Mouse (Mus musculus) mouse trophoblast stem cell (cell line): ENCODE data around the gene Tsc22d2.

Experiments used
- in situ Hi-C, 2 experiments: fragments of 300-500 bp; cut with MseI, MboI; formaldehyde crosslinking; loops; 2 replicates in 1 of 2; 3 replicates in 1 of 2; pipeline ENCODE4 v1.15.1; 2025

Gene Tsc22d2

GRCm38 (mm10) chr3:58414234-58414938 is at the start of gene Tsc22d2:
Gene Tsc22d2, plus strand, starts transcription at chr3:58414715.
- in situ Hi-C loops, result no loop called here

DNA sequence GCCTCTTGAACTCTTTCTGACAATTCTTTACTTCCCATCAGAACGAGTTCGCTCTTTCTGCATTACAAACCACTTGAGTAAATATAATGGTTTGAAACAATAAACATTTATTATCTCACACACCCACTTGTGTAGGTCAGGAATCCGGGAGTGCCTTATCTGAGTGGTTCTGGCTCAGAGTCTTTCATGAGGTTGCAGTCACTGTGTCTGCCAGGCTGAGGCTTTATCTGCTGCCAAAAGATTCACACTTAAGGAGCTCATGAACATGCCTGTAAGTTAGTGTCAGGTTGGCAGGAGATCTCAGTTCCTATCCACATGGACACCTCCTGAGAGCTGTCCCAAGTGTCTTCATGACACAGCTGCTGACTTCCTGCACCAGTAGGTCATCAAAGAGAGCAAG is 47.8 kb upstream of the Tsc22d2 start:
- in situ Hi-C loops, result no loop called here

DNA sequence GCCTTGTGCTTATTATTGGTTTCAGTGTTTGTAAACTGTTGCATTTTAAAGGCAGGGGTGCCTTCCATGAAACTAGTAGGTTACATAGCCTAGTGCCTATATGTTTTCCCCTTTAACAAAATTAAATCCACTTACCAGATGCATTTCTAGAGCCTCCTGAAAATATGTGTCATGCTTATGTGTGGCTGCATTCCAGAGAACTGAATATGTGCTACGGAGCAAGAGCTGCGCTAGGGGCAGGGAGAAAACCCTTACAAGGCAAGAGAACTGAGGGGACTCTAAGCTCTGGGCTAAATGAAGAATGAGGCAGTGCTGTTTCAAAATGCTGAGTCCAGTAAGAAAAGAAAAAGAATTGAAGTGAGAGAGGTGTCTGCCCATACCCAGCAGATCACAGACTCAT is 43.7 kb upstream of the Tsc22d2 start:
- in situ Hi-C loops, result no loop called here

DNA sequence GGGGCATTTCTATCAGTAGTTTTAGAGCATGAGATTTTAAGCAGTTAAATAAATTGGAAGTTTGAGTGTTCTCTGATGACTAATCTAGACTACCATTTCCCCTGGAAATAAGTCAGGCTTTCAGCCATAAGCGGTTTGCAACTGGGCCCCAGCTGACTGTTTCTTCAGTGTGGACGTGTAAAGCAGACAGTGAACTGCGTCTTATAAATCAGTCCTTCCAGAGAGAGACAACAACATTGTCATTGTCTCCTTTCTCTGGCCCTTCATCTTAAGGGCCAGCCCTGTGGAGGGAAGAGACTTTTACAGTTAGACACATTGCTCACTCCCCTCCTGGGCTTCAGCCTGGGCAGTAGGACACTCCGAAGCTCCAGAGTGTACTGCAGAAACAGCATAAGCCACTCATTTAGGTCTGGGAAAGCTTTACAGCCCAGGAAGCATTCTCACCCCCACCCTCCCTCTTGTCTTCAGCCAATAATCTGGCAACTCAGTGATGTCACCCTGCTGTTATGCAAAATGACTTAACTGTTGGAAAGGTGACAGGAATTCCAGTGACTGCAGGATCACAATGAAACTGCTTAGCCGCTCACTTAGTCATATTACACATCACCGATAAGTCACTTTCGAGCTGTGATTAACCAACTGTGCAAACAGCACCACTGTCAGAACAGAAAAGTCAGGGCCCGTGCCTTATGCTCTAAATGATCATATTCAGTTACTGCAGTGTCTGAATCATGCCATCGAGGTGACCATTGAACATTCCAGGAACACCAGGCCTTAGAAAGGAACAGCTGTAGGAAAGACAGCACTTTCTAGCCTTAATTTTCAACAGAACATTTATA is 42.2 kb upstream of the Tsc22d2 start:
- in situ Hi-C loops, result no loop called here

DNA sequence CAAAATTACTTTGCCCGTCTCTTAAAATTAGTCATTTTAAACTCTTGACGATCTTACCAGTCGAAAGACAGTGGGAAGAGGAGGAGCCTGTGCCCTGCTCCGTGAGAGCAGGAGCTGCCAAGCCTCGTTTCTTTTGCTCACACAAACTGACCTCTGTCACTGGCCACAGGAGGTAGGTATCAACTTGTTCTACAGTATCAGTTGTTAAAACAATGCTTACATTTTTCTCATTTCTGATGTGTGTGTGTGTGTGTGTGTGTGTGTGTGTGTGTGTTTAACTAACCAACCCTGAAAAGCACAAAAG is 41.7 kb upstream of the Tsc22d2 start:
- in situ Hi-C loops, result no loop called here

- in situ Hi-C loops, result no loop called here
Observed at GRCm38 (mm10) chr3:58374281-58374680, 40.2 kb upstream of the Tsc22d2 start.

DNA sequence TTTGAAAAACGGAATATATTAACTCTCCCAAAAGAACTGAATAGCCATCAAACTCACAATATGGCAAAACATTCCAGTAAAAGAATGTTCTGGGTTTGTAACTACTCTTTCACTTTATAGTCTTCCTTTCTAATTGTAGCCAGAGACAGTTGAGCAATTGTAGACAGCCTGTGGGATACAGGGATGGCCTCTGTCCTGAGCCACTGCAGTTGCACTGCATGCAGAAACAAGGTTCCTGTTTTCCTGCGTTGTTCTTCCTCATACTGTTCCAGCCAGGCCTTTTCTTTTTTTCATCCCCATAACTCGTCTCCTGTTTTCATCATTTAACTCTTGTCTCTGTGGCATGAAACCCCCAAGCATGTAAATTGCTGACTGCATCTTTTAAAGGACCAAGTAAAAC is 37.8 kb upstream of the Tsc22d2 start:
- in situ Hi-C loops, result no loop called here

- in situ Hi-C loops, result no loop called here
Observed at GRCm38 (mm10) chr3:58377589-58378134, 36.9 kb upstream of the Tsc22d2 start.

DNA sequence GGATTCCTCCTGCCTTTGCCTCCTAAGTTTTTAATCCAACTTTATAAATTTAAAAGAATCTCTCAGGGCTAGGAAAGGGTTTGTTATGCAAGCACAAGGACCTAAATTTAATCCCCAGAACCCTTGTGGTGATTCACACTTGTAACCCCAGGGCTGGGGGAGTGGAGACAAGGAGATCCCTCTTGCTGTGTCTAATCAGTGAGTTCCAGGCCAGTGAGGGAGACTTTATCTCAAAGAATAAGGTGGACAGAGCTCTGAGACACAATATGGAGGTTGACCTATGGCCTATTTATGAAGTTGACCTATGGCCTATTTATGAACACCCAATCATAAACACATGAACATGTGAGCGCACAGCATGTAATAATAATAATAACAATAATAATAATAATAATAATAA is 31.8 kb upstream of the Tsc22d2 start:
- in situ Hi-C loops, result no loop called here

DNA sequence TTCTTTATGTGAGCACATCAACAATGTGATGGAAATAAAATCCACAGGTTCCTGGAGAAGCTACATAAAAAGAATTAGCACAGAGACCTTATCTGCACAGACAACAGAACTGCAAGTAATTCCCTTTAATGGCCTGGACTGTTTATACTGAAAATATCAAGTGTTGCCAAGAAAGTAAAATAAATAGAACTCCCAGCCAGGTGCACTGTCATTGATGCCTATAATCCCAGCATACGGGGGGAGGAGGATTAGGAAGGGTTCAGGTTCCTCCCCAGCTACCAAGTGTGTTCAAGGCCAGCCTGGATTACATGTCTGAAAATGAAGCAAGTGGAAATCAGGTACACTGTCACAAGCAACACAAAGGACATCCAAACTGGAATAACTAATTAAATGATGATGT is 29.5 kb upstream of the Tsc22d2 start:
- in situ Hi-C loops, result no loop called here

DNA sequence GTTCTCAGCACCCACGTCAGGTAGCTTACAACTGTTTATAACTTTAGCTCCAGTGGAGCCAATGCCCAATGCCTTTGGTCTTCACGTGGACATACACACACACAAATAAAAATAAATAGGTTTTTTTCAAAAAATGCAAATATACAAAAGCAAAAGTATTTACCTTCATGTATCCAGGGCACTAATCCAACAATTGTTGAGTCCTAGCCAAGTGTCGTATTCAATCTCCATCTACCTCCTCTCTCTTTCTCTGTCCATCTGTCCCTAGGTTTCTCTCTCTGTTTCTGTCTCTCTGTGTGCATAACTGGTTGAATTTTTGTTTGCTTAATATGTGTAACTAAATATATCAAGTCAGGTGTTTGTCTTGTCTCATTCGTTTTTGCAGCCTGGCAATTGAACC is 25.8 kb upstream of the Tsc22d2 start:
- in situ Hi-C loops, result no loop called here

DNA sequence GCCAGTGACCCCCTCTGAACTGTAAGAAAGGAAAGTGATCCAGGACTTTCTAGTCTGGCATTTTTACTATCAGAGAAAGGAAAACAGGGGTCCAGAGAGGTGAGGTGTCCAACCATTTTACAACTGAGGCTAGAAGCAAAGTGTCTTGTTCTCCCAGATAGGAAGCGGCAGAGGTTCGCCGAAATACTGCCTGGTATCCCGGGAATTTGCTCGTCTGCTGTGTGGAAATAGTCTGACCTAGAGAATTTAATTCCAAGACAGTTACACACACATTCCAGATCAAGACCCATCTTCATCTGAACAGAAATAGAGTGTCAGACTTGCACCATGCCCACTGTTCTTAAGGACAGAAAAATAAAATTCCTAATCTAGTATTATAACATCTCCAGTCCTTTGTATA is 16.0 kb upstream of the Tsc22d2 start:
- in situ Hi-C loops, result no loop called here

DNA sequence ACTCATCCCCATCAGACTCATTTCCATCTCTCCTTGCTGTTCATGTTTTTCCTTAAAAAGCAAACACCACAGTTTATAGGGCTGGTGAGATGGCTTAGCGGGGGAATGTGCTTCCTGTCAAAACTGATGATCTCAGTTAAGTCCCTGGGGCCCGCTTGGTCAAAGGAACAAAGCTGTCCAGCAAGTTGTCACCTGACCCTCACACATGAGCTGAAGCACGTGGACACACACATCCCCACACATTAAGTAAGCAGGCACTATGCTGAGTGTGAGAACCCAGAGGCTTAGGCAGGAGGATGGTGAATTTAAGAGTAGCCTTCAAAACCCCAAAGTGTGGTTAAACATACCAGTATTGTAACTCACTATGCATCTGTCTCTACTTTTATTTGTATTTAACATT is 14.6 kb upstream of the Tsc22d2 start:
- in situ Hi-C loops, result no loop called here

DNA sequence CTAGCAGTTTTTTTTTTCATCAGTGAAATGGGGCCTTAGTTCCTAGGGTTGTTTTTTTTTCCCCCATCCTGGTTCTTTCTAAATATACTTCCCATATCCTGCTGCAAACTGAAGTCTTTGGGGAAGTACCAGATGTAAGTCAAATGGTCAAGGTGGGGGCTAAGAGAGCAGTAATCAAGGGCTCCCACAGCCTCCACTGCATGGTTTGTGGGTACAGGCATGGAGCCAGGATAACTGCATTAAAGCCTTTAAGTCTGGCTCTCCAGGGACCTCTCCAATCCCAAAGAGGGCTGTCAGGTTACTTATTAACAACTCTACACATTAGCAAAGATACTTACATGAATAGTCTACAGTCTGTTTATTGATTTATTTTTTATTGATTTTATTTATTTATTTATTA is 2.8 kb upstream of the Tsc22d2 start:
- in situ Hi-C loops, result no loop called here

DNA sequence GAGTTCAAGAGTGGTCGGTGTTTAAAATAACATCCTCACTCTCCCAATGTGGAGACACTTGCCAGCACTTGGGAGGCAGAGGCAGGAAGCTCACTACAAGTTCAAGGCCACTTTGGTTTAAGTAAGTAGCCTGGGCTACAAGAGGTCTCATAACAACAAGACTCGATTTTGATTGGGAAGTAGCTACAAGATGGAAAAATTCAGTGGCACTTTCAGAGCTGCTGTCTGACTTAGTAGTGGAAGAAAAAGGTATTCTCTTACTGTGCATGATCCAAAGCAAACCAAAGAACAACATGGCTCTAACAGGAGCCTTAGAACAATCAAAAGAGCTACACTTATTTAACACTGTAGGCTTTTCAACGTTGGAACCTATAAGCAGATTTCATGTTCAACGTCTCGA is 844 bp upstream of the Tsc22d2 start:
- in situ Hi-C loops, result no loop called here

DNA sequence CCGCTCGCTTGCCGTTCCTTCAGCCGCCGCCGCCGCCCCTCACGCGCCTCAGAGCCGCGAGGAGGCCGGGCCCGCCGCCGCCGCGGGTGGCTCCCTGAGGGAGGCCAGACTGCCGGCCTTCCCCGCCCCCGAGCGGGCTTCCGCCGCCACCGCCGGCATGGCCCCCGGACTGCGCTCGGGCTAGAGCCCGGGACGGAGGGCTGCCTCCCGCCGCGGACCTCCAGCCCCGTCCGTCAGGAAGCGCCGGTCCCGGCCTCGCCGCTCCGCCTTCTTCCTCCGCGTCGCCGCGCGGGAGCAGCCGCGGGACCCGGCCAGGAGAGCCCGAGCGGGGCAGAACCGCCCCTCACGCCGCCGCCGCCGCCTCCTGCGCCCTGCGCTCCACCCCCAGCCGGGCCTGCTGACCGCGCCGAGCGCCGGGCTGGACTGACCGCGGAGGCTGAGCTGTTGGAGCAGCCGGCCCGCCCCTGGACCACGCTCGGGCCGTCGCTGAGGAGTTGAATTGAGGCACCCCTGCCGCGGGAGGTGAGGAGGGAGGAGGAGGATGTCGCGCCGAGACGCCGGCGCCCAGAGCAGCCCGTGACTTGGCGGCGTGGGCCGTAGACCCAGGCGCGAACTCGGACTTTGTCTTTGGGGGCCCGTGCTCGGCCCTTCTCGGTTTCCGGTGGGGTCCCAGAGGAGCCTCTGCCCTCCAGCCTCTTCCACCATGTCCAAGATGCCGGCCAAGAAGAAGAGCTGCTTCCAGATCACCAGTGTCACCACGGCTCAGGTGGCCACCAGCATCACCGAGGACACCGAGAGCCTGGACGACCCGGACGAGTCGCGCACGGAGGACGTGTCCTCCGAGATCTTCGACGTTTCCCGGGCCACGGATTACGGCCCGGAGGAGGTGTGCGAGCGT is 720 bp downstream of the Tsc22d2 start:
- in situ Hi-C loops, result no loop called here

DNA sequence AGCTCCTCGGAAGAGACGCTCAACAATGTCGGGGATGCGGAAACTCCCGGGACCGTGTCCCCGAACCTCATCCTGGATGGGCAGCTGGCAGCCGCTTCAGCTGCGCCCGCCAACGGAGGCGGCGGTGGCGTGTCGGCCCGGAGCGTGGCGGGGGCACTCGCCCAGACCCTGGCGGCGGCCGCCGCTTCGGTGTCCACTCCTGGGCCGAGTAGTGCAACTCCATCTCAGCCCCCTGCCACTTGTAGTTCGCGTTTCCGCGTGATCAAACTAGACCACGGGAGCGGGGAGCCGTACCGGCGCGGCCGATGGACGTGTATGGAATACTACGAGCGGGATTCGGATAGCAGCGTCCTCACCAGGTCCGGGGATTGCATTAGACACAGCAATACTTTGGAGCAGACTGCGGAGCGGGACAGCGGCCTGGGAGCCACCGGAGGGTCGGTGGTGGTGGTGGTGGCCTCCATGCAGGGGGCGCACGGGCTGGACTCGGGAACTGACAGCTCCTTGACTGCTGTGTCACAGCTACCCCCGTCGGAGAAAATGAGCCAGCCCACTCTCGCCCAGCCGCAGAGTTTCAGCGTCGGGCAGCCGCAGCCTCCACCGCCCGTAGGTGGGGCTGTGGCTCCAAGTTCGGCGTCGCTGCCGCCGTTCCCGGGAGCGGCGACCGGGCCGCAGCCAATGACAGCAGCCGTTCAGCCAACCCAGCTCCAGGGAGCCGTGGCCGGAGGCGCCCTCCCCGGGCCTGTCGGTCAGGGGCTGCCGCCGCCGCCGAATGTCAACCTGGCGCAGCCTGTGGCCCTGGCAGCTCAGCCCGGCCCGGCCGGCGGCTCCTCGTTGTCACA is 1.6 kb downstream of the Tsc22d2 start:
- in situ Hi-C loops, result no loop called here

DNA sequence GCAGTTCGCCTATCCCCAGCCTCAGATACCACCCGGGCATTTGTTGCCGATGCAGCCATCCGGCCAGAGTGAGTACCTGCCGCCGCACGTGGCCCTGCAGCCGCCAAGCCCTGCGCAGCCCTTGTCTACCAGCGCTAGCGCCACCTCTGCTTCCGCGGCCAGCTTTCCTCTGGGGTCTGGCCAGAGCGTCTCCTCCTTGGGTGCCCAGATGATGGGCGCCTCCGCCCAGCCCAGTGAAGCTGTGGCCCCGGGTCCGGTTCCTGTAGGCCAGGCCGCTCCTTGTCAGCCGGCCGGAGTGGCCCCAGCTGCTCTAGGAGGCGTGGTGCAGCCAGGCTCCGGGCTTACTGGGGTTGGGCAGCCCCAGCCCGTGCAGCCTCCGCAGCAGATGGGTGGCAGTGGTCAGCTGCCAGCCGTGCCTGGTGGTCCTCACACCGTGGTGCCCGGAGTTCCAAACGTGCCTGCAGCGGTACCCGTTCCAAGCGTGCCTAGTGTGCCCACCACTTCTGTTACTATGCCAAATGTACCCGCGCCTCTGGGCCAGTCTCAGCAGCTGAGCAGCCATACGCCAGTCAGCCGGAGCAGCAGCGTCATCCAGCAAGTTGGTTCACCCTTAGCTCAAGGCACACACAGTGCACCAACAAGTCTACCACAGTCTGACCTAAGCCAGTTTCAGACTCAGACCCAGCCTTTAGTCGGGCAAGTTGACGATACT is 2.4 kb downstream of the Tsc22d2 start:
- in situ Hi-C loops, result no loop called here

DNA sequence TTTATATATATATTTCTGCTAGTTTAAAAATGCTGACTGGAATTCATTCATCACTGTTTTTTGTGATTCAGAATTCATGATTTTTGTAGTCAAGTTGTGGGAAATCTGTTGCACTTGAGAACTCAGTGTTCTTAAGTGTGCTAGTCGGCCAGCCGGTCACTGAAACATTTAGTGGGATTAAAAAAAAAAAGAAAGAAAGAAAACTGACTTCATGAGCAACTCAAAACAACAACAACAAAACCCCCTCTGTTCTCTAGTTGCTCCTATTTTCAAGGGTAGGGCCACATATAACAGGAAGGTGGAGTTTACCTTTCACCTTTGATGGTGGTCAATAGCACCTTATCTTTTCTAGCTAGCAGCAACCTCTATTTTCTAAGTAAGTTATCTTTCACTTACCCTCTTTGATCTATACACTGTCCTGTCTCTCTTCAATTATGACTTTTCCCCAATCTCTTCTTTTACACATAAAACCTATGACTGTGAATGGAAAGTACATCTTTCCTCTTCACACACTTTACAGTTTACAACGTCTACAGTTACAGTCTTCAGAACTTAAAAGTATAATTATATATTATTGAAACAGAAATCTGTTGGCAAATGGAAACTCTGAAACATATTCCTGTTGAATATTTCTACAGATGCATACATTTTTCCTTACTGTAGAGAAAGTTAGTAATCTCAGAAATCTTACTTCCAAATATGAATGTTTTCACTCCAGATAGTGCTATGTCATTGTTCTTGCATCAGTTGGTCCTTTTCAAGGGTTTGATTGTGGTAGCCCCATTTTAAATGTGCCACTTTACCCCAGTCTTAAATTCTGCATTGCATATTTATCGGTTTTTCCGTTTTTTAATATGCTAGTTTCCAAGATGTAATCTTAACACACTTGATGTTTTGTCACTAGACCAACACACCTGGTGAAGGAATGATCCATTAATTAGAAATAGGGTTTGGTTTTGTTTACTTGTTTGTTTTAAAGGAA is 4.5 kb downstream of the Tsc22d2 start:
- in situ Hi-C loops, result no loop called here
